Mouse (Mus musculus): ENCODE measurements around the gene Pknox1. TPM values are rescaled to one million over a fixed set of nuclear protein-coding genes. Genes with fewer than 3 reads are reported as not detected.

The Pknox1 gene
- total RNA-seq, 1 experiment from 2014 or later = 23.9 TPM

- DNase-seq = no peak
These were observed 87.6 kb downstream of the Pknox1 start for GRCm38 (mm10) chr17:31652152-31652551.

GRCm38 (mm10) chr17:31653277-31653676 is 88.7 kb downstream of the Pknox1 start:
- no peak for DNase-seq

- no peak for DNase-seq
These were observed 90.8 kb downstream of the Pknox1 start for GRCm38 (mm10) chr17:31655366-31655765.

- no peak for DNase-seq
These were observed 92.1 kb downstream of the Pknox1 start for GRCm38 (mm10) chr17:31656682-31657081.

Small RNA genes within 50 kb of the gene (microRNA-seq; reads per million reads assigned to microRNA genes)
- gene Gm24970 = 0 reads per million in 2 experiments

Other genes starting within 250 kb of the Pknox1 start
- gene Pde9a, start 178.5 kb upstream of the Pknox1 start, total RNA-seq (2021) = 1.4 and 2.5 TPM in 2 replicates
- gene Wdr4, start 44.8 kb upstream of the Pknox1 start, total RNA-seq (2021) = 16.1 and 27.8 TPM in 2 replicates
- 379 and 390 TPM in 2 replicates for gene Ndufv3, start 44.6 kb upstream of the Pknox1 start, total RNA-seq (2021)
- 6.2 and 8.5 TPM in 2 replicates for gene Cbs, start 72.5 kb downstream of the Pknox1 start, total RNA-seq (2021)
- gene U2af1, start 94.2 kb downstream of the Pknox1 start, total RNA-seq (2021) = 147 and 148 TPM in 2 replicates
- gene Cryaa, start 113.1 kb downstream of the Pknox1 start, total RNA-seq (2021) = not detected in 2 replicates

Data from adrenal gland, postnatal 25 days (tissue).